Mouse (Mus musculus) mammary gland, adult 2 months (tissue): ENCODE results near the gene Tex28. TPM values are rescaled to one million over a fixed set of nuclear protein-coding genes. Genes with fewer than 3 reads are reported as not detected.

Experiments used
- polyA plus RNA-seq: library from polyadenylated mRNA; depleted of rRNA; stranded (reverse); fragments of >200 nt; gene quantifications from 2 replicates; pipeline ENCODE4 v1.2.3, GENCODE M21; 2012; ENCODE audit warnings: low replicate concordance; rRNA removed

Gene Tex28
- not detected in 2 replicates for polyA plus RNA-seq

DNA sequence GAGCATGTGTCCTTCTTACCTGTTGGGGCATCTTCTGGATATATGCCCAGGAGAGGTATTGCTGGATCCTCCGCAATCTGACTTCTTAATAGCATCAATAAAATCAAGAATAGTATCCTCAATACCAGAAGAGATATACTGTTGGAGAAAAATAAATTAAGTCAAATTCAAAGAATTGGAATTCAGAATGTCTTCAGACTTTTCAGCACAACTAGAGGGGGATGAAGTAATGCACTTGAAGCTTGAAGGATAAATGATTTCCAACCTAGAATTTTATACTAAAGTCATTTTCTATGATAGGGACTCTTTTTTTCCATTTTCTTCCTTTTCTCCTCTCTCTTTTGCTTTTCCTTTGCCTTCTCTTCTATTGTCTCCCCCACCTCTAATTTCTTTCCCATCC lies at the start of gene Tex28:
Gene Tex28 (minus strand): TSS at position 101 of the 400 bp plus-strand sequence.

GRCm38 (mm10) chrX:74176959-74177358 lies 9.3 kb upstream of the Tex28 start, which contains the start of gene Tktl1:
Gene Tktl1, plus strand, starts transcription at chrX:74177259.

DNA sequence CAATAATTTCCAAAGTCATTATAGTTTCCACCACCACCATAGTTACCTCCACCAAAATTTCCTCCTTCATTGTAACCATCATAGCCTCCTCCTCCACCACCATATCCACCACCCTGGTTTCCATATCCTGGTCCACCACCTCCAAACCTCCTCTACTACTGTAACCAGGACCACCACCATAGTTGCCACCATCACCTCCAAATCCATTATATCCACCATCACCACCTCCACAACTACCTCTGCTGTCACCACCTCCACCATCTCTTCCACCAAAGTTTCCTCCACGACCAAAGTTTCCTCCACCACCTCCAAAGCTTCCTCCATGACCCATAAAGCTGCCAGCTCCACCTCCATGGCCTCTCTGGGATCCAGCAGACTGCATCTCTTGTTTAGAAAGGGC lies 32.4 kb downstream of the Tex28 start, which contains the start of gene Mecp2:
Gene Mecp2 (minus strand): TSS at position 101 of the 400 bp plus-strand sequence.

GRCm38 (mm10) chrX:74127164-74127563 lies 40.5 kb downstream of the Tex28 start, which contains the start of gene Opn1mw:
Gene Opn1mw, plus strand, starts transcription at chrX:74127464.

Other genes with a start within 250 kb of the Tex28 start
- gene Arhgap4, start 246.0 kb downstream of the Tex28 start, polyA plus RNA-seq, result 109 and 157 TPM in 2 replicates
- gene Naa10, start 245.9 kb downstream of the Tex28 start, polyA plus RNA-seq, result 45.5 and 58.2 TPM in 2 replicates
- gene Renbp, start 237.0 kb downstream of the Tex28 start, polyA plus RNA-seq, result 14.0 and 16.6 TPM in 2 replicates
- gene Hcfc1, start 201.5 kb downstream of the Tex28 start, polyA plus RNA-seq, result 29.8 and 73.5 TPM in 2 replicates
- gene Irak1, start 143.9 kb downstream of the Tex28 start, polyA plus RNA-seq, result 228 and 351 TPM in 2 replicates
- gene Opn1mw, start 40.4 kb downstream of the Tex28 start, polyA plus RNA-seq, result 2.1 TPM in 1 of 2 replicates, not detected in the other
- 6.0 and 8.2 TPM in 2 replicates for gene Mecp2, start 32.5 kb downstream of the Tex28 start, polyA plus RNA-seq
- 0.19 TPM in 1 of 2 replicates, not detected in the other for gene Tktl1, start 9.4 kb upstream of the Tex28 start, polyA plus RNA-seq
- gene Flna, start 82.0 kb upstream of the Tex28 start, polyA plus RNA-seq, result 435 and 465 TPM in 2 replicates
- gene Emd, start 86.8 kb upstream of the Tex28 start, polyA plus RNA-seq, result 54.0 and 73.1 TPM in 2 replicates
- 1,218 and 1,546 TPM in 2 replicates for gene Rpl10, start 103.0 kb upstream of the Tex28 start, polyA plus RNA-seq
- 128 and 141 TPM in 2 replicates for gene Taz, start 114.1 kb upstream of the Tex28 start, polyA plus RNA-seq
- gene Dnase1l1, start 114.5 kb upstream of the Tex28 start, polyA plus RNA-seq, result 19.4 and 84.6 TPM in 2 replicates
- gene Atp6ap1, start 129.3 kb upstream of the Tex28 start, polyA plus RNA-seq, result 366 and 441 TPM in 2 replicates
- gene Gdi1, start 137.2 kb upstream of the Tex28 start, polyA plus RNA-seq, result 190 and 385 TPM in 2 replicates
- gene Fam50a, start 145.2 kb upstream of the Tex28 start, polyA plus RNA-seq, result 10.4 and 13.7 TPM in 2 replicates
- 35.3 and 37.3 TPM in 2 replicates for gene Plxna3, start 161.2 kb upstream of the Tex28 start, polyA plus RNA-seq
- gene Lage3, start 185.8 kb upstream of the Tex28 start, polyA plus RNA-seq, result 35.5 and 59.7 TPM in 2 replicates
- gene Ubl4a, start 205.4 kb upstream of the Tex28 start, polyA plus RNA-seq, result 31.4 and 52.5 TPM in 2 replicates
- gene Slc10a3, start 205.5 kb upstream of the Tex28 start, polyA plus RNA-seq, result 20.2 and 38.4 TPM in 2 replicates
- 43.6 and 48.4 TPM in 2 replicates for gene Fam3a, start 225.4 kb upstream of the Tex28 start, polyA plus RNA-seq
- 11.1 and 19.5 TPM in 2 replicates for gene Ikbkg, start 225.5 kb upstream of the Tex28 start, polyA plus RNA-seq